Mouse (Mus musculus): ENCODE measurements around the gene Slc9a5.

DNA sequence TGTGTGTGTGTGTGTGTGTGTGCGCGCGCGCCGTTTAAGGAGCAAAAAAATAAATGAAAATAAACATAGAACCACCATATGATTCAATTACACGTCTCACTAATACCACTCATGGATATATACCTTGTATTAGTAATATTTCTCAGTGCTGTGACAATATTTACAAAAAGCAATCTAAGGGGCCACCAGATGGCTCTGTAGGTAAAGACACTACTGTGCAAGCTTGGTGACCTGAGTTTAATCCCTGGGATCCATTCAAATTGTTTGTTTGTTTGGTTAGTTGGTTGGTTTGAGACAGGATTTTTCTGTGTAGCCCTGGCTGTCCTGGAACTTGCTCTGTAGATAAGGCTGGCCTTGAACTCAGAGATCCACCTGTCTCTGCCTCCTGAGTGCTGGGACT, 61.3 kb downstream of the Slc9a5 start:
- TF ChIP-seq POLR2A (IDR thresholded peaks at IDR 0.05; ENCODE audit: insufficient read depth, low read depth, low read length) = no peak
- peak; percentile 55 for TF ChIP-seq CTCF (IDR thresholded peaks at IDR 0.05)

Measured in heart, adult 2 months (tissue).